Mouse (Mus musculus) thymus, adult 2 months (tissue): ENCODE results near the gene Acat2.

Source experiments
- CTCF ChIP-seq: fragments of 200-500 bp; IDR thresholded peaks from 2 replicates; pipeline ENCODE4 v1.5.1; 2012; ENCODE audit warnings: mild to moderate bottlenecking, control low read depth, low read length, moderate library complexity, borderline replicate concordance; ENCODE audit not compliant: control insufficient read depth, poor library complexity, insufficient read depth; ENCODE audit errors: extremely low read depth
- POLR2A ChIP-seq: fragments of 200-500 bp; IDR thresholded peaks from 2 replicates; pipeline ENCODE4 v1.6.1; 2012; ENCODE audit warnings: mild to moderate bottlenecking, low read length, control low read depth, moderate library complexity; ENCODE audit not compliant: control insufficient read depth, poor library complexity, insufficient read depth; ENCODE audit errors: extremely low read depth

- TF ChIP-seq POLR2A (no peak), CTCF (no peak)
Observed at GRCm38 (mm10) chr17:12937412-12937970, 23.1 kb downstream of the Acat2 start.
